Mouse (Mus musculus): ENCODE results near the gene Cdc42ep5.

Cdc42ep5 gene

GRCm38 (mm10) chr7:4145552-4146190 is 19.0 kb downstream of the Cdc42ep5 start:
- DNase-seq, result peak; percentile 66

- DNase-seq, result no peak
Observed at GRCm38 (mm10) chr7:4144766-4145551, 19.7 kb downstream of the Cdc42ep5 start.

- no peak for DNase-seq
Observed at GRCm38 (mm10) chr7:4144046-4144445, 20.6 kb downstream of the Cdc42ep5 start.

GRCm38 (mm10) chr7:4143506-4143905 is 21.2 kb downstream of the Cdc42ep5 start:
- no peak for DNase-seq

GRCm38 (mm10) chr7:4142796-4143445 is 21.7 kb downstream of the Cdc42ep5 start:
- no peak for DNase-seq

- no peak for DNase-seq
Observed at GRCm38 (mm10) chr7:4141648-4142325, 22.9 kb downstream of the Cdc42ep5 start.

- DNase-seq, result no peak
Observed at GRCm38 (mm10) chr7:4139391-4139790, 25.3 kb downstream of the Cdc42ep5 start.

- no peak for DNase-seq
Observed at GRCm38 (mm10) chr7:4138671-4139070, 26.0 kb downstream of the Cdc42ep5 start.

- no peak for DNase-seq
Observed at GRCm38 (mm10) chr7:4138181-4138580, 26.5 kb downstream of the Cdc42ep5 start.

GRCm38 (mm10) chr7:4137746-4138145 is 26.9 kb downstream of the Cdc42ep5 start:
- no peak for DNase-seq

GRCm38 (mm10) chr7:4136771-4137531 is 27.7 kb downstream of the Cdc42ep5 start, which contains the start of gene Leng8:
TSS of gene Leng8 (plus strand) at chr7:4137039.
- peak; percentile 99 for DNase-seq

GRCm38 (mm10) chr7:4136404-4136770 is 28.3 kb downstream of the Cdc42ep5 start:
- no peak for DNase-seq

- no peak for DNase-seq
Observed at GRCm38 (mm10) chr7:4134911-4135310, 29.7 kb downstream of the Cdc42ep5 start.

- DNase-seq, result no peak
Observed at GRCm38 (mm10) chr7:4132998-4133397, 31.7 kb downstream of the Cdc42ep5 start.

- no peak for DNase-seq
Observed at GRCm38 (mm10) chr7:4132581-4132980, 32.1 kb downstream of the Cdc42ep5 start.

- no peak for DNase-seq
Observed at GRCm38 (mm10) chr7:4131964-4132363, 32.7 kb downstream of the Cdc42ep5 start.

GRCm38 (mm10) chr7:4130686-4131452 is 33.8 kb downstream of the Cdc42ep5 start:
- DNase-seq, result peak; percentile 85

- no peak for DNase-seq
Observed at GRCm38 (mm10) chr7:4128860-4129259, 35.8 kb downstream of the Cdc42ep5 start.

GRCm38 (mm10) chr7:4127894-4128293 is 36.8 kb downstream of the Cdc42ep5 start:
- no peak for DNase-seq

- no peak for DNase-seq
Observed at GRCm38 (mm10) chr7:4126992-4127785, 37.5 kb downstream of the Cdc42ep5 start.

- no peak for DNase-seq
Observed at GRCm38 (mm10) chr7:4125306-4125705, 39.4 kb downstream of the Cdc42ep5 start.

Measured in kidney, postnatal 14 days (tissue).